Mouse (Mus musculus) hindbrain, embryonic 10.5 days (tissue): ENCODE measurements around the gene Spopl. TPM values are rescaled to one million over a fixed set of nuclear protein-coding genes. Genes with fewer than 3 reads are reported as not detected.
"Not testable (repeated sequence)": the region's sequence is repeated elsewhere in the genome, so short reads cannot be mapped to it uniquely, and the experiment has no call there.

Experiments used
- DNase-seq: peaks from one replicate; pipeline ENCODE4 v3.0.0-alpha.2; 2017; ENCODE audit warnings: low spot score
- H3K27ac ChIP-seq: fragments of 300-500 bp; sonication (generic); 2 replicates; pipeline ENCODE4 v1.5.1; 2016; ENCODE audit warnings: mild to moderate bottlenecking, moderate library complexity
- H3K27me3 ChIP-seq: fragments of 300-500 bp; sonication (generic); 2 replicates; pipeline ENCODE4 v1.6.1; 2016; ENCODE audit warnings: mild to moderate bottlenecking; ENCODE audit not compliant: poor library complexity, insufficient read depth, severe bottlenecking
- H3K36me3 ChIP-seq: fragments of 300-500 bp; sonication (generic); 2 replicates; pipeline ENCODE4 v1.6.1; 2016; ENCODE audit warnings: mild to moderate bottlenecking, moderate library complexity
- H3K4me1 ChIP-seq: fragments of 300-500 bp; sonication (generic); replicated peaks from 2 replicates; pipeline ENCODE4 v1.6.1; 2016; ENCODE audit warnings: mild to moderate bottlenecking
- H3K4me3 ChIP-seq: fragments of 300-500 bp; sonication (generic); 2 replicates; pipeline ENCODE4 v1.5.1; 2016; ENCODE audit warnings: mild to moderate bottlenecking, moderate library complexity
- H3K9me3 ChIP-seq: fragments of 300-500 bp; sonication (generic); 2 replicates; pipeline ENCODE4 v1.6.1; 2016; ENCODE audit warnings: mild to moderate bottlenecking, moderate library complexity
- WGBS: fragments of 180-500 bp; shearing (Covaris S2); methylation state at CpG from one replicate; pipeline ENCODE4 v1.1.7; 2016; 5-methylcytosine and 5-hydroxymethylcytosine counted together
- polyA plus RNA-seq: library from polyadenylated mRNA; unstranded; fragments of >200 nt; fragmentation: Nextera tagmentation; extraction: Ambion mirVana; gene quantifications from 2 replicates; pipeline ENCODE4 v1.2.1, GENCODE M21; 2016

The Spopl gene
- polyA plus RNA-seq, 1 experiment from 2014 or later: 8.0 TPM

DNA sequence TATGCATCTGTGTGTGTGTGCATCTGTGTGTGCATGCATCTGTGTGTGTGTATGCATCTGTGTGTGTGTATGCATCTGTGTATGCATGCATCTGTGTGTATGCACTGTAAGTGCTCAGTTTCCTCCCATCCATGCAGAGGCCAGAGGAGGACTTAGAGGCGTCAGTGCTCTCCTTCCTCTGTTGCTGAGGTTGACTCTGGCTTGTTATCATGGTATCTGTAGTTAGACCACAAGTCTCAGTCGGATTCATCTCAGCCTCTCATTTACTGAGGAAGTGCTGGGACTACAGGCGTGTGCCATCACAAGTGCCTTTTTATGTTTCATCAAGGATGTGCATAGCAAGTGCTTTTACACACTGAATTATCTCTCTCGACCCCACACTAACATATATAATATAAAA is 31.9 kb downstream of the Spopl start:
- WGBS: 92% methylated on average over 4 of the region's 4 CpGs
- DNase-seq: no peak
- H3K36me3 ChIP-seq: peaks cover 16% of the 10 kb centered on the region
- no peak overlapping the region for H3K4me3 ChIP-seq
- H3K27ac ChIP-seq: no peak overlapping the region
- H3K9me3 ChIP-seq: no peaks in the 10 kb centered on the region
- no peaks in the 10 kb centered on the region for H3K4me1 ChIP-seq
- no peaks in the 10 kb centered on the region for H3K27me3 ChIP-seq

DNA sequence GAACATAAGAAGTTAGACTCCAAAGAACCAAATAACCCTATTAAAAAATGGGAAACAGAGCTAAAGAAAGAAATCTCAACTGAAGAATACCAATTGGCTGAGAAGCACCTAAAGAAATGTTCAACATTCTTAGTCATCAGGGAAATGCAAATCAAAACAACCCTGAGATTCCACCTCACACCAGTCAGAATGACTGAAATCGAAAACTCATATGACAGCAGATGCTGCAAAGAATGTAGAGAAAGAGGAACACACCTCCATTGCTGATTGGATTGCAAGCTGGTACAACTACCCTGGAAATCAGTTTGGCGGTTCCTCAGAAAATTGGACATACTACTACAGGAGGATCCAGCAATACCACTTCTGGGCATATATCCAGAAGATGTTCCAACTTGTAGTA is 44.2 kb downstream of the Spopl start:
- not testable (repeated sequence) for H3K4me3 ChIP-seq, H3K27ac ChIP-seq, H3K9me3 ChIP-seq, H3K27me3 ChIP-seq, DNase-seq, H3K4me1 ChIP-seq
- 98% methylated on average over 2 of the region's 2 CpGs for WGBS
- peaks cover 51% of the 10 kb centered on the region for H3K36me3 ChIP-seq

DNA sequence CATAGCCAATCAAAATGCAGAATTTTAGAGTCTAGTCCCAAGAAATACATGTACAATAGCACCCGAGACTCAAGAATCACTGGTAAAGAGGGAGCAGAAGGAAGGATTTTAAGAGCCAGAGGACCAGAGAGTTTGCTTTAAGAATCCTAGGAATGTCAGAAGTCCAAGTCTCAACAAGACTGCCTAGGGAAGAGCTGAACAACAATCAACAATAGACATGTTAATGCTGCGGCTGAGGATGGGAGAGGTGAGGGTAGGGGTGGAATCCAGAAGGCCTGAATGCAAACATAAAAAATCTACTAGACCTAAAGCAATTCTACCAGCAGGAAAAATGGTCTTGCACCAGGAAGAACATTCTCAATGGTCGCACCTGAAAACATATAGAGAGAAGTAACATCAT is 66.8 kb downstream of the Spopl start:
- no peaks in the 10 kb centered on the region for H3K4me1 ChIP-seq
- WGBS: 94% methylated on average over 3 of the region's 3 CpGs
- H3K27me3 ChIP-seq: no peaks in the 10 kb centered on the region

DNA sequence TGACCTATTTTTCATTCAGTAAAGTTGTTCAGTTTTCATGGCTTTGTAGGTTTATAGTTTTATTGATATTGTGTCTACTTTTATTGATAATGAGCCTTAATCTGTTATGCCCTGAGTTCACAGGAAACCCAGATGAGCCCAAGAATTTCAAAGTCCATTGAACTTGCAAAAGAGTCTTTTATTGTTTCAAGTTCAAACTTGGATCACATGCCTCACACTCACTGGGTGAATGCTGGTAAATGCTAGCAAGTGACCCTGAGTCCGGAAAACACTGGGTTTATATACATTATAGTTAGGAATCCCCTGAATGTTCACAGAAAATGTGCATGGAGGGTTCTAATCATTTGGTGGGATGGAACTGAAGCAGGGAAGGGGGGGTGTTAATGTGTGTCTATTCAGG is 90.2 kb downstream of the Spopl start:
- H3K27me3 ChIP-seq: no peaks in the 10 kb centered on the region
- no peak overlapping the region for H3K4me3 ChIP-seq
- DNase-seq: no peak
- no peaks in the 10 kb centered on the region for H3K36me3 ChIP-seq
- no peak overlapping the region for H3K27ac ChIP-seq
- no peaks in the 10 kb centered on the region for H3K9me3 ChIP-seq
- 84% methylated on average over 1 of the region's 1 CpGs for WGBS
- no peaks in the 10 kb centered on the region for H3K4me1 ChIP-seq

More for the DNA sequence above, 66.8 kb downstream of the Spopl start:
- H3K9me3 ChIP-seq: peaks cover 4% of the 10 kb centered on the region; the same call in 1 of the 2 replicates
- H3K27ac ChIP-seq: no peak overlapping the region
- H3K36me3 ChIP-seq: peaks cover 11% of the 10 kb centered on the region; the same call in 1 of the 2 replicates
- no peak overlapping the region for H3K4me3 ChIP-seq
- no peak for DNase-seq

DNA sequence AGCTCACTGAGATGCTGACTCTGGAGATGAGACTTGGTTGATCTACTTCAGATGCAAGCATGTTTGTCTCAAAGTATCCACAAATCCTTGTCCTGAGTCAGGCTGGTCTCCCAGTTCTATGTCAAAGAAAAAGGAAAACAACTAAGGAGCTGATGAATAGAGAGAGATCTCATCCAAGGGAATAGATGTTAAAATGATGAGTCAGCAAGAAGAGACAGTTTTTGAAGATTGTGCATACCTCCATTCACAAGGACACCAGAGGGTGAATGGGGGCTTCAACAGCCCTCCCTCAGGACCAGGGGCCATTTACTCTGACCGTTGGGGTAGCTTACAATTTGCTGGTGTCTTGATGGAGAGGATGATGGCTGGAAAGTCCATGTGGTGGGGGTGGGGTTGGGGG is 104.4 kb downstream of the Spopl start:
- Histone ChIP-seq H3K27ac (no peak overlapping the region), H3K4me1 (no peaks in the 10 kb centered on the region), H3K9me3 (no peaks in the 10 kb centered on the region), H3K27me3 (no peaks in the 10 kb centered on the region), H3K4me3 (no peak overlapping the region), H3K36me3 (no peaks in the 10 kb centered on the region)
- 84% methylated on average over 1 of the region's 1 CpGs for WGBS
- DNase-seq: no peak

DNA sequence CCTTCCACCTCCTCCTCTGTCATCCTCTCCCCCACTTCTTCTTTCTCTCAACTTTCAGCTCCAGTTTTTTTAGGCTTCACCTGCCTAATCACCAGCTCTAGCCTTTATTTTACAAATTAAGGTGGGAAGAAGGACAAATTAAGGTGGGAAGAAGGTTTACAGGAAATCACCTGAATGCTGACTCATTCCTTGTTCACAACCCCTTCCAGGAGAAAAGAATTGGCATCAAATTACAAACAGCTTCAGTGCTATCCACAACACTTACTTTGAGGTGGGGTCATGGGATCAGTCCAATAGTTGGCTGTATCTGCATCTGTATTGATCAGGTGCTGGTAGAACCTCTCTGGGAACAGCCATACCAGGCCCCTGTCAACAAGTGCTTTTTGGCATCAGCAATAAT is 114.5 kb downstream of the Spopl start:
- DNase-seq: no peak
- H3K4me1 ChIP-seq: no peaks in the 10 kb centered on the region
- H3K4me3 ChIP-seq: no peak overlapping the region
- H3K27ac ChIP-seq: no peak overlapping the region
- H3K36me3 ChIP-seq: no peaks in the 10 kb centered on the region
- H3K9me3 ChIP-seq: no peaks in the 10 kb centered on the region
- no peaks in the 10 kb centered on the region for H3K27me3 ChIP-seq
